Mouse (Mus musculus) C2C12 (cell line): ENCODE measurements around the gene Cyp2d9. TPM values are rescaled to one million over a fixed set of nuclear protein-coding genes. Genes with fewer than 3 reads are reported as not detected.
"Not testable (repeated sequence)": the region's sequence is repeated elsewhere in the genome, so short reads cannot be mapped to it uniquely, and the experiment has no call there.

Source experiments
- H3K27me3 ChIP-seq: one replicate; pipeline ENCODE4 v1.6.1; 2011; ENCODE audit not compliant: control insufficient read depth, insufficient read depth, insufficient read length
- H3K36me3 ChIP-seq: one replicate; pipeline ENCODE4 v1.6.1; 2011; ENCODE audit not compliant: control insufficient read depth, insufficient read depth
- H3K4me3 ChIP-seq: one replicate; pipeline ENCODE4 v1.5.1; 2011; ENCODE audit warnings: mild to moderate bottlenecking, control low read depth; ENCODE audit not compliant: poor library complexity, insufficient read depth, severe bottlenecking
- H3K79me2 ChIP-seq: one replicate; pipeline ENCODE4 v1.6.1; 2011; ENCODE audit not compliant: control insufficient read depth, insufficient read depth
- H3K79me3 ChIP-seq: one replicate; pipeline ENCODE4 v1.6.1; 2011; ENCODE audit warnings: low read depth, control low read depth
- H3ac ChIP-seq: one replicate; pipeline ENCODE3; 2011; ENCODE audit warnings: low read depth; ENCODE audit not compliant: control insufficient read depth, insufficient read length
- CEBPB ChIP-seq: IDR thresholded peaks from one replicate; pipeline ENCODE4 v1.6.1; 2011; ENCODE audit warnings: low read depth, mild to moderate bottlenecking, control low read depth, moderate library complexity
- CTCF ChIP-seq: IDR thresholded peaks from one replicate; pipeline ENCODE4 v1.5.1; 2011; ENCODE audit not compliant: control insufficient read depth, insufficient read depth, insufficient read length
- FOSL1 ChIP-seq: IDR thresholded peaks from one replicate; pipeline ENCODE4 v1.8.0; 2011; ENCODE audit warnings: mild to moderate bottlenecking, low read length; ENCODE audit not compliant: poor library complexity, insufficient read depth, severe bottlenecking
- MAX ChIP-seq: IDR thresholded peaks from one replicate; pipeline ENCODE4 v1.6.1; 2011; ENCODE audit warnings: mild to moderate bottlenecking, control low read depth
- MYOD1 ChIP-seq: IDR thresholded peaks from one replicate; pipeline ENCODE4 v1.6.1; 2011; ENCODE audit warnings: low read depth; ENCODE audit not compliant: control insufficient read depth, insufficient read length
- MYOG ChIP-seq: IDR thresholded peaks from one replicate; pipeline ENCODE4 v1.6.1; 2011; ENCODE audit not compliant: control insufficient read depth, insufficient read length; ENCODE audit errors: extremely low read depth
- USF1 ChIP-seq: IDR thresholded peaks from one replicate; pipeline ENCODE4 v1.6.1; 2011; ENCODE audit warnings: low read depth, mild to moderate bottlenecking, control low read depth, moderate library complexity
- microRNA-seq: library from miRNA; unstranded; fragments of <30 nt; microRNA quantifications from one replicate; pipeline ENCODE4, GENCODE M21; 2019; ENCODE audit warnings: borderline microRNAs expressed
- polyA plus RNA-seq: library from polyadenylated mRNA; unstranded; fragments of >200 nt; fragmentation: generic; extraction: Trizol; gene quantifications from one replicate; pipeline ENCODE4 v1.2.1, GENCODE M21; 2012; ENCODE audit warnings: missing spikeins

Cyp2d9 gene
- polyA plus RNA-seq, 1 experiment, result not detected

GRCm38 (mm10) chr15:82457064-82458021, 24.1 kb downstream of the Cyp2d9 start:
- TF ChIP-seq MYOG (no peak), CTCF (no peak), CEBPB (no peak), MYOD1 (no peak), USF1 (no peak), FOSL1 (no peak), MAX (no peak)
- Histone ChIP-seq H3K4me3 (no peak overlapping the region), H3K79me3 (no peaks in the 10 kb centered on the region), H3K36me3 (no peaks in the 10 kb centered on the region), H3ac (no peak overlapping the region), H3K27me3 (no peaks in the 10 kb centered on the region), H3K79me2 (no peaks in the 10 kb centered on the region)

- H3K27me3 ChIP-seq, H3ac ChIP-seq, H3K79me2 ChIP-seq, H3K4me3 ChIP-seq, H3K79me3 ChIP-seq, H3K36me3 ChIP-seq: not testable (repeated sequence)
Measured at GRCm38 (mm10) chr15:82459266-82459665, 26.0 kb downstream of the Cyp2d9 start.

GRCm38 (mm10) chr15:82464701-82465100, 31.5 kb downstream of the Cyp2d9 start:
- Histone ChIP-seq H3K79me3 (no peaks in the 10 kb centered on the region), H3K4me3 (no peak overlapping the region), H3K79me2 (no peaks in the 10 kb centered on the region), H3K36me3 (no peaks in the 10 kb centered on the region), H3K27me3 (no peaks in the 10 kb centered on the region), H3ac (no peak overlapping the region)
- no peak for TF ChIP-seq CEBPB
- TF ChIP-seq USF1, result no peak
- no peak for TF ChIP-seq MYOD1
- TF ChIP-seq CTCF, result no peak
- TF ChIP-seq FOSL1, result no peak
- no peak for TF ChIP-seq MAX
- no peak for TF ChIP-seq MYOG

- H3K4me3 ChIP-seq, H3K27me3 ChIP-seq, H3K79me2 ChIP-seq, H3K79me3 ChIP-seq, H3K36me3 ChIP-seq, H3ac ChIP-seq: not testable (repeated sequence)
Measured at GRCm38 (mm10) chr15:82494273-82494672, 61.0 kb downstream of the Cyp2d9 start.

Small RNA genes within 50 kb of the gene (microRNA-seq; reads per million reads assigned to microRNA genes)
- gene Gm25990 (not detected), gene Gm27331 (not detected), gene Gm27622 (not detected), gene Gm27825 (not detected), gene Mir7684 (not detected)

Other genes starting within 250 kb of the Cyp2d9 start
- gene Shisa8, start 220.6 kb upstream of the Cyp2d9 start, polyA plus RNA-seq, result 0.06 TPM
- 0.16 TPM for gene Tnfrsf13c, start 209.1 kb upstream of the Cyp2d9 start, polyA plus RNA-seq
- 46.3 TPM for gene Cenpm, start 188.7 kb upstream of the Cyp2d9 start, polyA plus RNA-seq
- gene 1500009C09Rik, start 181.0 kb upstream of the Cyp2d9 start, polyA plus RNA-seq, result not detected
- gene Sept3, start 158.5 kb upstream of the Cyp2d9 start, polyA plus RNA-seq, result 0.06 TPM
- not detected for gene Wbp2nl, start 134.5 kb upstream of the Cyp2d9 start, polyA plus RNA-seq
- gene Naga, start 94.5 kb upstream of the Cyp2d9 start, polyA plus RNA-seq, result 20.9 TPM
- gene Pheta2, start 94.5 kb upstream of the Cyp2d9 start, polyA plus RNA-seq, result 0.02 TPM
- gene Smdt1, start 94.5 kb upstream of the Cyp2d9 start, polyA plus RNA-seq, result 481 TPM
- 385 TPM for gene Ndufa6, start 79.1 kb upstream of the Cyp2d9 start, polyA plus RNA-seq
- 0.06 TPM for gene Cyp2d22, start 53.2 kb upstream of the Cyp2d9 start, polyA plus RNA-seq
- not detected for gene Cyp2d11, start 39.4 kb upstream of the Cyp2d9 start, polyA plus RNA-seq
- not detected for gene Cyp2d10, start 26.2 kb upstream of the Cyp2d9 start, polyA plus RNA-seq
- gene Cyp2d12, start 121.6 kb downstream of the Cyp2d9 start, polyA plus RNA-seq, result not detected
- gene Cyp2d34, start 187.5 kb downstream of the Cyp2d9 start, polyA plus RNA-seq, result not detected